Mouse (Mus musculus) brown adipose tissue, adult 24 weeks (tissue): Measurements from ENCODE around the gene Kif24. TPM values are rescaled to one million over a fixed set of nuclear protein-coding genes. Genes with fewer than 3 reads are reported as not detected.
A peak's percentile ranks its signal among the peaks of the same experiment; 100 is the strongest.

Experiments used
- H3K27ac ChIP-seq: fragments of 200-500 bp; replicated peaks from 2 replicates; pipeline ENCODE4 v1.5.1; 2012; ENCODE audit warnings: low read depth, mild to moderate bottlenecking, low read length
- H3K4me1 ChIP-seq: fragments of 200-500 bp; 2 replicates; pipeline ENCODE4 v1.6.1; 2012; ENCODE audit warnings: low read length, mixed read lengths; ENCODE audit not compliant: control insufficient read depth, insufficient read depth, insufficient read length
- H3K4me3 ChIP-seq: fragments of 200-500 bp; 2 replicates; pipeline ENCODE4 v1.5.1; 2012; ENCODE audit warnings: low read depth, mild to moderate bottlenecking, low read length, moderate library complexity; ENCODE audit not compliant: insufficient read depth
- polyA plus RNA-seq: library from polyadenylated mRNA; stranded (reverse); fragments of >200 nt; gene quantifications from 2 replicates; pipeline ENCODE4 v1.2.4, GENCODE M21; 2012; ENCODE audit not compliant: missing spikeins, insufficient read depth, insufficient read length

Gene Kif24
- polyA plus RNA-seq, 1 experiment, result 0.55 TPM

DNA sequence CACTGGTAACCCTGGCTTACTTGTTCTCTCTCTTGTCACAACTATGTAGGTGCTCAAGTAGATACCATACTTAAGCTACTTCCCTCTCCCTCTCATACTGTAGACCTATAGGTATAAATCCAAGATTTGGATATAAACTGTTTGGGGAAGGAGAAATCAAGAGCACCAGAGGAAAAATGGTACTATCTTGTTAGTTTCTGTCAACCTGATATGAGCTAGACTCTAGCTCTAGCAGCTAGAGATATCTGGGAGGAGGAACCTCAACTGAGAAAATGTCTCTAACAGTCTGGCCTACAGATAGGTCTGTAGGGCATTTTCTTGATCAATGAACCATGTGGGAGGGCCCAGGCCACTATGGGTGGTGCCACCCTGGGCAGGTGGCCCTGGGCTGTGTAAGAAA, 63.5 kb downstream of the Kif24 start:
- no peak overlapping the region for H3K27ac ChIP-seq
- no peak overlapping the region for H3K4me3 ChIP-seq
- no peaks in the 10 kb centered on the region for H3K4me1 ChIP-seq

DNA sequence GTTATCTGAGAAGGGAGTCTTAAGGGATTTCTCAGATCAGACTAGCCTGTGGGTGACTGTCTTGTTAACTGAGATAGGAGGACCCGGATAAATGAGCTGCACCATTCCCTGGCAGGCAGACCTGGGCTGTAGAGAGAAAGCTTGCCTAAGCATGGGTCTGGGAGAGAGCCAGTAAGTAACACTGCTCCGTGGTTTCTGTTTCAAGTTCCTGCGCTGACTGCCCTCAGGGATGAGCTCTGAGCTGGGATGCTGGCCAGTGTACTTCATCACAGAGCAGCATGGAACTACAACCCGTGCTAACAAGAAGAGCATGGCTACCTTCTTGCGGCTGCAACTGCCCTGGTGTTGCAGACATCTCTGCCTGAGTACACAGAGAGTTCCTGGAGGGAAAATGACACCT, 64.8 kb downstream of the Kif24 start:
- Histone ChIP-seq H3K4me1 (no peaks in the 10 kb centered on the region), H3K4me3 (no peak overlapping the region), H3K27ac (no peak overlapping the region)

GRCm38 (mm10) chr4:41398353-41398752, 66.3 kb downstream of the Kif24 start:
- no peaks in the 10 kb centered on the region for H3K4me1 ChIP-seq
- no peak overlapping the region for H3K4me3 ChIP-seq
- no peak overlapping the region for H3K27ac ChIP-seq

DNA sequence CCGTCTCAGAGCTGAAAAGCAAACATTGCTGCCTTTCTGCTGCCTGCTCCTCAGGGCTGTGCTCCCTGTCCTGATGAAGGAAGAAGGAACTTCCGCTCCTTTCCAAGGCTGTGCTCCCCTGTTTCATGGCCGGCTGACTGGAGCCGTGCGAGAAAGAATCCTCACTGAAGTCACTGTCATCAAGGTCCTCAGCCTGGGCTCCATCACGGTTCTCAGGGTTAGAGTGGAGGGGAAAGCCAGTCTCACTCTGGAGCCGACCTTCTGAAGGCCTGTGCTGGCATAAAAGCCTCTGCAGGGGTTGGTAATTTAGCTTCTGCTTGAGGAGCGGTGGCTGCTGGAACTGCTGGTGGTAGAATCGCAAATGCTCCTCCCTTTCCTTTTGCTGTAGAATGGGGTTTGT, 70.0 kb downstream of the Kif24 start:
- no peaks in the 10 kb centered on the region for H3K4me1 ChIP-seq
- no peak overlapping the region for H3K27ac ChIP-seq
- H3K4me3 ChIP-seq, result no peak overlapping the region

DNA sequence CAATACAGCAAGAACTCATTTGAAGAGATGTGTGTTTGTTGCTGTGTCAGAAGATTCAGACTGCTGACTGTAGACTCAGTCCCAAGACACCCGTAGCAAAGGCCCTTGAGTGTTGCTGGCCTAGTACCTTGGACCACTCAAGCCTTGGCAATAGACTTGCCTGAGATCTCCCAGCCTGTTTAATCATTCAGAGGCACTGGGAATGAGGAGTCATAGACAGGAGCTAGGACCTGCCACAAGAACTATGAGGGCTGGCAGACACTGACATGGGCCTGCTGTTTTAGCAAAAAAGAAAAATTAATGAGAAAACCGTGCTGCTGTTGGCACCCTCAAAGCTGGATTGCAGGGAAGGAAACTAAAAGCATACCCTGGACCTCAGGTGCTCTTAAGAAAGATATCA, 73.7 kb downstream of the Kif24 start:
- peaks cover 12% of the 10 kb centered on the region for H3K4me1 ChIP-seq
- H3K27ac ChIP-seq, result no peak overlapping the region
- H3K4me3 ChIP-seq, result no peak overlapping the region

- Histone ChIP-seq H3K4me3 (no peak overlapping the region), H3K27ac (no peak overlapping the region)
These were observed 74.6 kb downstream of the Kif24 start for GRCm38 (mm10) chr4:41390122-41390521.

DNA sequence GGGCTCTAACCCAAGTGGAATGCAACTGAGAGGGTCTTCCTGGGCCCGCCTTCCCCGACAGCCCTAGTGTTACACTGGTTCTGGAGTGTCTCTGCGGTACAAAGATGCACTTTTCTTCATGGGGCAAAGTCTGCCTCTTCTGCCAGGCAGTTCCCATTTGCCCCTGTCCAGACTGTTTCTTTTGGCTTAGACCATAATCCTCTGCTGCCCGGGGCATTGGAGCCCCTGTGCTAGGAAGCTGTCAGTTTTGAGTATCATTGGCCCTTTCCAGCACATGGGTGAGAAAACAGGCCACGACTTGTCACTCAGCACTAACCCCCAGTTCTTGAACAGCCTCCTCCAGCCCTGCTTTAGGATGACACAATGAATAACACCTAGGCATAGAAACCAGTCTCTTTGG, 75.4 kb downstream of the Kif24 start:
- Histone ChIP-seq H3K4me1 (peaks cover 12% of the 10 kb centered on the region), H3K4me3 (no peak overlapping the region), H3K27ac (no peak overlapping the region)

More at GRCm38 (mm10) chr4:41390122-41390521, 74.6 kb downstream of the Kif24 start:
- H3K4me1 ChIP-seq, result peaks cover 12% of the 10 kb centered on the region

- Histone ChIP-seq H3K27ac (no peak overlapping the region), H3K4me1 (peaks cover 12% of the 10 kb centered on the region), H3K4me3 (no peak overlapping the region)
These were observed 76.1 kb downstream of the Kif24 start for GRCm38 (mm10) chr4:41388616-41389015.

GRCm38 (mm10) chr4:41387755-41388469, 76.8 kb downstream of the Kif24 start:
- Histone ChIP-seq H3K4me1 (peaks cover 12% of the 10 kb centered on the region), H3K27ac (no peak overlapping the region; the same call in 1 of the 2 replicates), H3K4me3 (no peak overlapping the region)

DNA sequence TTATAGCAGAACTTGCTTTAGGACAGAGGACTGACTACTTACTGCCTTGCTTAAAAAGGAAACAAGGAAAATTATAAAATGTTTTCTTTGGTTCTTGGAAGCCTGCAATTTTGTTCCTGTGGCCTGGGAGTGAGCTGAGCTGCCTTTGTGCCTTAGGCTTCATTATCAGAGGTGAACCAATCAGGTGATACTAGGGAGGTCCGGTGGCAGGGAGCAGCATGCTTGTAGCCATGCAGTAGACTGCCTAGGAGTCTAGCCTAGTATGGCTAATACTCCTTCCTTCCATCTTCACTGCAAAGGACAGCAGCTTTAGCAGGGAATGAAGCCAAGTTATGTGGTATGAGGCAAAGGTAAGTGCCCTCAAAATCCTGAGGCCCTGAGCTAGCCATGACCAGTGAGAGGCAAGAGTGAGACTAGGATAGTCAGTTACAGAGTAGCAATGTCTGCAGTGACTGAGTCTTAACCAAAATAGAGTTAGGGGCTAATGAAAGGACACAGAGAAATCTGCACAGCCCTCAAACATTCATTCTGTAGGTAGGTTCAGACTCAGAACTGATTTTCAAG, 78.2 kb downstream of the Kif24 start:
- no peak overlapping the region for H3K4me3 ChIP-seq
- H3K27ac ChIP-seq, result no peak overlapping the region
- peaks cover 12% of the 10 kb centered on the region for H3K4me1 ChIP-seq

- Histone ChIP-seq H3K4me1 (no peaks in the 10 kb centered on the region), H3K4me3 (no peak overlapping the region), H3K27ac (no peak overlapping the region)
These were observed 83.3 kb downstream of the Kif24 start for GRCm38 (mm10) chr4:41381213-41381950.

GRCm38 (mm10) chr4:41377567-41377966, 87.1 kb downstream of the Kif24 start:
- Histone ChIP-seq H3K4me1 (no peaks in the 10 kb centered on the region), H3K27ac (no peak overlapping the region), H3K4me3 (no peak overlapping the region)

GRCm38 (mm10) chr4:41369702-41370437, 94.8 kb downstream of the Kif24 start:
- Histone ChIP-seq H3K4me3 (no peak overlapping the region), H3K4me1 (no peaks in the 10 kb centered on the region), H3K27ac (no peak overlapping the region)

- Histone ChIP-seq H3K27ac (0 out of 2 replicates have a peak overlapping the region, but pooled peaks have one; percentile 36), H3K4me3 (no peak overlapping the region), H3K4me1 (no peaks in the 10 kb centered on the region)
These were observed 96.5 kb downstream of the Kif24 start for GRCm38 (mm10) chr4:41368198-41368597.

DNA sequence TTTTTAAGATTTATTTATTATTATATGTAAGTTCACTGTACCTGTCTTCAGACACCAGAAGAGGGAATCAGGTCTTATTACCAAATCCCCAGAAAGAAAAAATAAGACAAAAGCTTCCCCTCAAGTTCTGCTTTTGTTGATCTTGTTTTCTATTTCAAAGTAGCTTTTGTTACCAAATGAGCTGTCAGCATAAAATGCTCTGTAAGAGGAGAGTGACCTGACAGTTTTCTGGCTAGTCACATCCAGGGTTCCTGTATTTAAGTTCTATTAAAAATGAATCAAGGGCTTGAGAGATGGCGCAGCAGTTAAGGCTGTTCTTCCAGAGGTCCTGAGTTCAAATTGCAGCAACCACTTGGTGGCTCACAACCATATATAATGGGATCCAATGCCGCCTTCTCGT, 103.6 kb downstream of the Kif24 start:
- Histone ChIP-seq H3K4me1 (peaks cover 6% of the 10 kb centered on the region; the same call in 1 of the 2 replicates), H3K4me3 (no peak overlapping the region), H3K27ac (no peak overlapping the region)
